Mouse (Mus musculus): Measurements from ENCODE around the gene Polrmt.
"Not testable (repeated sequence)": the region's sequence is repeated elsewhere in the genome, so short reads cannot be mapped to it uniquely, and the experiment has no call there.

Gene Polrmt

GRCm38 (mm10) chr10:79709307-79709706, 37.1 kb downstream of the Polrmt start:
- no peak for DNase-seq (ENCODE audit: low spot score)

GRCm38 (mm10) chr10:79708668-79709067, 37.7 kb downstream of the Polrmt start:
- no peak for DNase-seq (ENCODE audit: low spot score)

- DNase-seq (ENCODE audit: low spot score): no peak
Observed at GRCm38 (mm10) chr10:79707759-79708158, 38.6 kb downstream of the Polrmt start.

GRCm38 (mm10) chr10:79707162-79707561, 39.2 kb downstream of the Polrmt start:
- no peak for DNase-seq (ENCODE audit: low spot score)

- no peak for DNase-seq (ENCODE audit: low spot score)
Observed at GRCm38 (mm10) chr10:79706406-79707094, 39.8 kb downstream of the Polrmt start.

GRCm38 (mm10) chr10:79705951-79706350, 40.4 kb downstream of the Polrmt start:
- no peak for DNase-seq (ENCODE audit: low spot score)

GRCm38 (mm10) chr10:79704970-79705360, 41.4 kb downstream of the Polrmt start:
- no peak for DNase-seq (ENCODE audit: low spot score)

GRCm38 (mm10) chr10:79704065-79704969, 42.1 kb downstream of the Polrmt start, which contains the start of gene Bsg:
TSS of gene Bsg (plus strand) at chr10:79704491.
- DNase-seq (ENCODE audit: low spot score): peak; percentile 92

- no peak for DNase-seq (ENCODE audit: low spot score)
Observed at GRCm38 (mm10) chr10:79703541-79703940, 42.8 kb downstream of the Polrmt start.

GRCm38 (mm10) chr10:79702970-79703369, 43.4 kb downstream of the Polrmt start:
- DNase-seq (ENCODE audit: low spot score): not testable (repeated sequence)

- no peak for DNase-seq (ENCODE audit: low spot score)
Observed at GRCm38 (mm10) chr10:79701443-79702129, 44.8 kb downstream of the Polrmt start.

GRCm38 (mm10) chr10:79700676-79701075, 45.7 kb downstream of the Polrmt start:
- no peak for DNase-seq (ENCODE audit: low spot score)

- no peak for DNase-seq (ENCODE audit: low spot score)
Observed at GRCm38 (mm10) chr10:79698459-79698858, 47.9 kb downstream of the Polrmt start.

GRCm38 (mm10) chr10:79697916-79698315, 48.5 kb downstream of the Polrmt start:
- no peak for DNase-seq (ENCODE audit: low spot score)

GRCm38 (mm10) chr10:79696129-79696651, 50.2 kb downstream of the Polrmt start:
- no peak for DNase-seq (ENCODE audit: low spot score)

- DNase-seq (ENCODE audit: low spot score): no peak
Observed at GRCm38 (mm10) chr10:79695231-79696128, 50.9 kb downstream of the Polrmt start.

GRCm38 (mm10) chr10:79694379-79694655, 52.1 kb downstream of the Polrmt start:
- DNase-seq (ENCODE audit: low spot score): no peak

GRCm38 (mm10) chr10:79693580-79694378, 52.6 kb downstream of the Polrmt start:
- DNase-seq (ENCODE audit: low spot score): no peak

GRCm38 (mm10) chr10:79691986-79692548, 54.3 kb downstream of the Polrmt start:
- no peak for DNase-seq (ENCODE audit: low spot score)

GRCm38 (mm10) chr10:79689178-79689577, 57.2 kb downstream of the Polrmt start:
- DNase-seq (ENCODE audit: low spot score): no peak
